10 mouse cellular contexts compared by ENCODE assay signal in genomic region chr10:99152063-99152462, GRCm38 (mm10). TPM values are rescaled to one million over a fixed set of nuclear protein-coding genes. Genes with fewer than 3 reads are reported as not detected.
DNase-seq lines count a peak whose midpoint lies in the region; ATAC-seq and TF ChIP-seq lines count a peak whose summit lies in the region.
"Had no signal": no experiment of that assay in that cellular context is flagged by ENCODE, and none has a peak within 500 bp of the region (broad histone marks: within the 10 kb centered on the region; RNA-seq: fewer than 3 reads in every experiment).

No protein-coding gene starts in this region.

- 89% methylated on average over 6 of the region's 6 CpGs for WGBS in kidney, embryonic 14.5 days

- H3K9me3 ChIP-seq in kidney, embryonic 14.5 days (ENCODE audit: control insufficient read depth, low read length) = no peaks in the 10 kb centered on the region
- H3K9me3 ChIP-seq in CH12.LX (replicated peaks; ENCODE audit: low read length) = no peaks in the 10 kb centered on the region
- H3K9me3 ChIP-seq: midbrain, embryonic 12.5 days had no signal

- no peak overlapping the region for H3K4me3 ChIP-seq in kidney, embryonic 14.5 days (ENCODE audit: low read length)
- H3K4me3 ChIP-seq in CH12.LX (replicated peaks in 1 of 3; ENCODE audit: low read depth in 2 of 3, low read length in 2 of 3, poor library complexity in 1 of 3) = no peak overlapping the region
- H3K4me3 ChIP-seq: midbrain, embryonic 12.5 days had no signal

- no peak overlapping the region for H3K4me2 ChIP-seq in kidney, embryonic 14.5 days (replicated peaks; ENCODE audit: low read depth, low read length)
- no peak overlapping the region for H3K4me2 ChIP-seq in CH12.LX (ENCODE audit: insufficient read depth, low read depth, poor library complexity, severe bottlenecking)
- H3K4me2 ChIP-seq: midbrain, embryonic 12.5 days had no signal

- no peaks in the 10 kb centered on the region; the same call in 1 of the 2 replicates for H3K79me2 ChIP-seq in CH12.LX (replicated peaks; ENCODE audit: control insufficient read depth, extremely low read depth, insufficient read depth, poor library complexity, severe bottlenecking)

- in situ Hi-C loops in CH12.LX (cut with MboI; ENCODE audit: low pct_ligation_motif_present, low pct_unique_long_range_greater_than_20kb, low sequenced_read_pairs) = no loop called here

- no peak for ATAC-seq in kidney, embryonic 14.5 days (ENCODE audit: low FRiP score, low TSS enrichment)
- peak; percentile 46 to 48; a peak in 1 of 4 replicates for ATAC-seq in hematopoietic stem cell, adult 5-6 weeks (replicated peaks in 1 of 2; ENCODE audit: insufficient read depth in 1 of 2, low FRiP score in 2 of 2, low TSS enrichment in 1 of 2, low read depth in 1 of 2, poor library complexity in 2 of 2, severe bottlenecking in 2 of 2)
- peak; percentile 73 for ATAC-seq in neutrophil, adult 5-6 weeks (ENCODE audit: extremely low read depth, insufficient number of reproducible peaks, low FRiP score, poor library complexity, severe bottlenecking)

- dilution Hi-C loops in CH12.LX (cut with MboI; ENCODE audit: extremely low pct_ligation_motif_present, extremely low pct_unique_long_range_greater_than_20kb, low sequenced_read_pairs) = no loop called here

- H3K27ac ChIP-seq in kidney, embryonic 14.5 days (ENCODE audit: low read depth, low read length) = no peak overlapping the region
- no peak overlapping the region for H3K27ac ChIP-seq in CH12.LX (ENCODE audit: insufficient read depth, low read depth)
- H3K27ac ChIP-seq: midbrain, embryonic 12.5 days had no signal

- TF ChIP-seq POLR2A in CH12.LX (IDR thresholded peaks at IDR 0.05; ENCODE audit: low read depth, low read length) = no peak

- H3K27me3 ChIP-seq in kidney, embryonic 14.5 days (ENCODE audit: control insufficient read depth, insufficient read depth, low read length) = no peaks in the 10 kb centered on the region
- no peaks in the 10 kb centered on the region for H3K27me3 ChIP-seq in CH12.LX (replicated peaks)
- H3K27me3 ChIP-seq: midbrain, embryonic 12.5 days had no signal

- H3K9ac ChIP-seq in kidney, embryonic 14.5 days (ENCODE audit: low read depth, low read length) = no peak overlapping the region
- no peak overlapping the region for H3K9ac ChIP-seq in CH12.LX (ENCODE audit: insufficient read depth, low read depth)
- H3K9ac ChIP-seq: midbrain, embryonic 12.5 days had no signal

- DNase-seq in kidney, adult 9 months = peak; percentile 54
- no peak for DNase-seq in CH12.LX (ENCODE audit: extremely low read depth)
- no peak for DNase-seq in embryo, embryonic 9.5 days (ENCODE audit: extremely low spot score)
- no peak for DNase-seq in Muller cell, postnatal 12 days (ENCODE audit: inconsistent ontology term)
- no peak for DNase-seq in urinary bladder, postnatal 36 days (ENCODE audit: low spot score in 2 of 2)

- H3K36me3 ChIP-seq in kidney, embryonic 14.5 days (ENCODE audit: control insufficient read depth, insufficient read depth, low read length) = no peaks in the 10 kb centered on the region; the same call in 1 of the 2 replicates
- H3K36me3 ChIP-seq in CH12.LX (replicated peaks in 1 of 2; ENCODE audit: control insufficient read depth in 1 of 2, insufficient read depth in 1 of 2, low read length in 1 of 2) = peaks cover 5 to 44% of the 10 kb centered on the region in 2 experiments

- peak; percentile 23 to 62; a peak in 2 of 4 replicates for TF ChIP-seq CTCF in CH12.LX (conservative IDR thresholded peaks at IDR 0.05 in 1 of 2, IDR thresholded peaks at IDR 0.05 in 1 of 2; ENCODE audit: low read depth in 2 of 2, low read length in 2 of 2)

- no peak for TF ChIP-seq EP300 in CH12.LX (IDR thresholded peaks at IDR 0.05; ENCODE audit: low read length)

- peak; percentile 60 for TF ChIP-seq RAD21 in CH12.LX (IDR thresholded peaks at IDR 0.05; ENCODE audit: low read depth, low read length)

- H3K4me1 ChIP-seq in kidney, embryonic 14.5 days (ENCODE audit: control insufficient read depth, insufficient read depth, low read length) = no peaks in the 10 kb centered on the region
- H3K4me1 ChIP-seq in CH12.LX (ENCODE audit: control insufficient read depth in 1 of 2, insufficient read depth in 2 of 2) = no peaks in the 10 kb centered on the region
- H3K4me1 ChIP-seq: midbrain, embryonic 12.5 days had no signal

TF ChIP-seq in CH12.LX, 34 proteins besides CTCF, POLR2A, EP300 and RAD21:
- TF ChIP-seq MYC (IDR thresholded peaks at IDR 0.05; ENCODE audit: low read depth, low read length) (no peak), GABPA (IDR thresholded peaks at IDR 0.05; ENCODE audit: insufficient replicate concordance, low read depth, low read length) (no peak), MAFK (IDR thresholded peaks at IDR 0.05; ENCODE audit: insufficient replicate concordance, low read length) (no peak), SMC3 (IDR thresholded peaks at IDR 0.05; ENCODE audit: low read depth, low read length) (peak; percentile 50), USF2 (conservative IDR thresholded peaks at IDR 0.05; ENCODE audit: low read depth, low read length) (no peak)

RNA-seq across cellular contexts. Expression of gene Phxr2, which starts 25.9 kb away (rescaled TPM):
- polyA plus RNA-seq in kidney, embryonic 14.5 days (2014; fragmentation: Nextera tagmentation; extraction: Ambion mirVana) = 0.17 TPM in 1 of 2 replicates, not detected in the other
- not detected in 2 replicates for total RNA-seq in CH12.LX (2012; rRNA removed)
- not detected in 2 replicates for total RNA-seq in CH12.LX (2014; rRNA removed)
- not detected in 2 replicates for polyA plus RNA-seq in CH12.LX (2012; ENCODE audit: insufficient read length, low read depth)
- not detected in 2 replicates for total RNA-seq in hematopoietic stem cell, adult 5-6 weeks (2017)
- total RNA-seq in neutrophil, adult 5-6 weeks (2017) = 0.93 and 2.2 TPM in 2 replicates
- polyA plus RNA-seq: midbrain, embryonic 12.5 days; testis, adult 2 months had no signal

RNA-seq across cellular contexts. Expression of gene Galnt4, which starts 44.1 kb away (rescaled TPM):
- polyA plus RNA-seq in kidney, embryonic 14.5 days (2014; fragmentation: Nextera tagmentation; extraction: Ambion mirVana) = 5.4 and 12.4 TPM in 2 replicates
- total RNA-seq in CH12.LX (2012; rRNA removed) (4.7 and 5.2 TPM in 2 replicates), CH12.LX (2014; rRNA removed) (4.6 and 5.3 TPM in 2 replicates)
- 3.7 and 4.4 TPM in 2 replicates for polyA plus RNA-seq in CH12.LX (2012; ENCODE audit: insufficient read length, low read depth)
- 11.7 and 15.6 TPM in 2 replicates for total RNA-seq in hematopoietic stem cell, adult 5-6 weeks (2017)
- total RNA-seq in neutrophil, adult 5-6 weeks (2017) = 20.1 and 21.9 TPM in 2 replicates

RNA-seq across cellular contexts. Expression of gene Poc1b, which starts 45.2 kb away (rescaled TPM):
- polyA plus RNA-seq in kidney, embryonic 14.5 days (2014; fragmentation: Nextera tagmentation; extraction: Ambion mirVana) = 18.1 and 28.9 TPM in 2 replicates
- total RNA-seq in CH12.LX (2012; rRNA removed) (5.0 and 5.6 TPM in 2 replicates), CH12.LX (2014; rRNA removed) (3.8 and 4.0 TPM in 2 replicates)
- polyA plus RNA-seq in CH12.LX (2012; ENCODE audit: insufficient read length, low read depth) = 17.4 and 18.2 TPM in 2 replicates
- 10.9 and 22.7 TPM in 2 replicates for total RNA-seq in hematopoietic stem cell, adult 5-6 weeks (2017)
- total RNA-seq in neutrophil, adult 5-6 weeks (2017) = 9.0 and 12.8 TPM in 2 replicates
